Mouse (Mus musculus) neural tube, embryonic 14.5 days (tissue): ENCODE results near the gene Cep41. TPM values are rescaled to one million over a fixed set of nuclear protein-coding genes. Genes with fewer than 3 reads are reported as not detected.

Source experiments
- ATAC-seq: fragments of 200-750 bp; cut with Nextera tagmentation; 2 replicates; pipeline ENCODE4 v1.8.0; 2017; ENCODE audit warnings: low read depth, mild to moderate bottlenecking, moderate TSS enrichment, moderate library complexity
- H3K27ac ChIP-seq: fragments of 300-500 bp; sonication (generic); 2 replicates; pipeline ENCODE4 v1.5.1; 2014; ENCODE audit warnings: low read depth, mild to moderate bottlenecking, control low read depth, low read length, moderate library complexity, mixed read lengths
- H3K27me3 ChIP-seq: fragments of 300-500 bp; sonication (generic); 2 replicates; pipeline ENCODE4 v1.6.1; 2014; ENCODE audit warnings: low read length; ENCODE audit not compliant: control insufficient read depth, insufficient read depth
- H3K36me3 ChIP-seq: fragments of 300-500 bp; sonication (generic); 2 replicates; pipeline ENCODE4 v1.6.1; 2014; ENCODE audit warnings: low read length, mixed read lengths; ENCODE audit not compliant: control insufficient read depth, insufficient read depth
- H3K4me1 ChIP-seq: fragments of 300-500 bp; sonication (generic); 2 replicates; pipeline ENCODE4 v1.6.1; 2014; ENCODE audit warnings: low read length; ENCODE audit not compliant: control insufficient read depth, insufficient read depth
- H3K4me2 ChIP-seq: fragments of 300-500 bp; sonication (generic); 2 replicates; pipeline ENCODE4 v1.6.1; 2014; ENCODE audit warnings: mild to moderate bottlenecking, low read depth, low read length, control low read depth
- H3K4me3 ChIP-seq: fragments of 300-500 bp; sonication (generic); 2 replicates; pipeline ENCODE4 v1.5.1; 2014; ENCODE audit warnings: low read depth, low read length, control low read depth, mixed read lengths
- H3K9ac ChIP-seq: fragments of 300-500 bp; sonication (generic); replicated peaks from 2 replicates; pipeline ENCODE4 v1.6.1; 2014; ENCODE audit warnings: low read depth, mild to moderate bottlenecking, control low read depth, low read length, mixed read lengths
- H3K9me3 ChIP-seq: fragments of 300-500 bp; sonication (generic); 2 replicates; pipeline ENCODE4 v1.6.1; 2016; ENCODE audit warnings: low read length; ENCODE audit not compliant: control insufficient read depth
- WGBS: fragments of 180-500 bp; shearing (Covaris S2); extraction: QIAGEN DNeasy Blood & Tissue Kit; methylation state at CpG from one replicate; pipeline ENCODE4 v1.1.7; 2014; 5-methylcytosine and 5-hydroxymethylcytosine counted together
- polyA plus RNA-seq: library from polyadenylated mRNA; unstranded; fragments of >200 nt; fragmentation: Nextera tagmentation; extraction: Ambion mirVana; gene quantifications from 2 replicates; pipeline ENCODE4 v1.2.1, GENCODE M21; 2014

Gene Cep41
- polyA plus RNA-seq, 1 experiment from 2014 or later: 12.6 TPM

- ATAC-seq: no peak
- Histone ChIP-seq H3K27me3 (no peaks in the 10 kb centered on the region), H3K9me3 (peaks cover 6% of the 10 kb centered on the region), H3K9ac (peak overlapping the region; percentile 28; the same call in 1 of the 2 replicates), H3K4me3 (no peak overlapping the region), H3K27ac (peak overlapping the region; percentile 36; the same call in 1 of the 2 replicates), H3K36me3 (no peaks in the 10 kb centered on the region), H3K4me1 (peaks cover 4% of the 10 kb centered on the region; the same call in 1 of the 2 replicates), H3K4me2 (peak overlapping the region; percentile 56; the same call in 1 of the 2 replicates)
- 44% methylated on average over 22 of the region's 22 CpGs for WGBS
These were observed 41.6 kb upstream of the Cep41 start for GRCm38 (mm10) chr6:30734988-30735727.

GRCm38 (mm10) chr6:30734465-30734864 is 40.9 kb upstream of the Cep41 start:
- no peak overlapping the region for H3K4me2 ChIP-seq
- 56% methylated on average over 6 of the region's 6 CpGs for WGBS
- H3K4me3 ChIP-seq: no peak overlapping the region
- H3K27me3 ChIP-seq: no peaks in the 10 kb centered on the region
- no peaks in the 10 kb centered on the region for H3K36me3 ChIP-seq
- ATAC-seq: no peak
- H3K9me3 ChIP-seq: peaks cover 6% of the 10 kb centered on the region
- H3K9ac ChIP-seq: no peak overlapping the region
- H3K4me1 ChIP-seq: peaks cover 4% of the 10 kb centered on the region; the same call in 1 of the 2 replicates
- no peak overlapping the region for H3K27ac ChIP-seq

GRCm38 (mm10) chr6:30732571-30733130 is 39.1 kb upstream of the Cep41 start:
- no peaks in the 10 kb centered on the region for H3K27me3 ChIP-seq
- ATAC-seq: no peak
- H3K27ac ChIP-seq: no peak overlapping the region
- WGBS: 48% methylated on average over 18 of the region's 18 CpGs
- H3K4me3 ChIP-seq: no peak overlapping the region
- no peak overlapping the region for H3K9ac ChIP-seq
- no peaks in the 10 kb centered on the region for H3K36me3 ChIP-seq
- H3K9me3 ChIP-seq: no peaks in the 10 kb centered on the region
- no peak overlapping the region for H3K4me2 ChIP-seq
- H3K4me1 ChIP-seq: peaks cover 4% of the 10 kb centered on the region; the same call in 1 of the 2 replicates

- no peak; the same call in 1 of the 2 replicates for ATAC-seq
- Histone ChIP-seq H3K27me3 (no peaks in the 10 kb centered on the region), H3K4me3 (no peak overlapping the region), H3K9me3 (no peaks in the 10 kb centered on the region), H3K4me2 (no peak overlapping the region), H3K4me1 (peaks cover 4% of the 10 kb centered on the region; the same call in 1 of the 2 replicates), H3K9ac (no peak overlapping the region), H3K27ac (no peak overlapping the region), H3K36me3 (no peaks in the 10 kb centered on the region)
- 49% methylated on average over 12 of the region's 12 CpGs for WGBS
These were observed 36.9 kb upstream of the Cep41 start for GRCm38 (mm10) chr6:30730301-30730971.

- no peaks in the 10 kb centered on the region for H3K36me3 ChIP-seq
- no peaks in the 10 kb centered on the region for H3K9me3 ChIP-seq
- no peak within 1 kb of the TSS for H3K4me2 ChIP-seq
These were observed 29.8 kb upstream of the Cep41 start, which contains the start of gene Mest for GRCm38 (mm10) chr6:30723331-30723730. TSS of gene Mest (plus strand) at chr6:30723547.

GRCm38 (mm10) chr6:30722385-30723164 is 29.0 kb upstream of the Cep41 start:
- H3K4me3 ChIP-seq: no peak overlapping the region
- whole genome bisulfite sequencing: 61% methylated on average over 4 of the region's 4 CpGs
- no peaks in the 10 kb centered on the region for H3K36me3 ChIP-seq
- H3K27me3 ChIP-seq: no peaks in the 10 kb centered on the region
- no peak overlapping the region for H3K27ac ChIP-seq
- no peak overlapping the region for H3K9ac ChIP-seq
- H3K9me3 ChIP-seq: no peaks in the 10 kb centered on the region
- ATAC-seq: peak; percentile 63; the same call in 1 of the 2 replicates
- no peak overlapping the region for H3K4me2 ChIP-seq
- peaks cover 6% of the 10 kb centered on the region; the same call in 1 of the 2 replicates for H3K4me1 ChIP-seq

More at GRCm38 (mm10) chr6:30723331-30723730, 29.8 kb upstream of the Cep41 start, which contains the start of gene Mest:
- Histone ChIP-seq H3K27ac (no peak within 1 kb of the TSS), H3K4me3 (no peak within 1 kb of the TSS), H3K4me1 (peaks cover 6% of the 10 kb centered on the region; the same call in 1 of the 2 replicates), H3K9ac (no peak within 1 kb of the TSS), H3K27me3 (no peaks in the 10 kb centered on the region)
- no peak for ATAC-seq
- WGBS: 76% methylated on average over 7 of the region's 7 CpGs

GRCm38 (mm10) chr6:30716796-30717195 is 23.2 kb upstream of the Cep41 start:
- no peaks in the 10 kb centered on the region for H3K9me3 ChIP-seq
- H3K27me3 ChIP-seq: no peaks in the 10 kb centered on the region
- H3K4me1 ChIP-seq: no peaks in the 10 kb centered on the region; the same call in 1 of the 2 replicates
- no peak overlapping the region for H3K27ac ChIP-seq
- H3K9ac ChIP-seq: no peak overlapping the region
- WGBS: 84% methylated on average over 7 of the region's 7 CpGs
- no peak overlapping the region for H3K4me2 ChIP-seq
- H3K36me3 ChIP-seq: no peaks in the 10 kb centered on the region
- no peak overlapping the region for H3K4me3 ChIP-seq
- no peak for ATAC-seq

GRCm38 (mm10) chr6:30714891-30715471 is 21.4 kb upstream of the Cep41 start:
- 44% methylated on average over 5 of the region's 5 CpGs for WGBS
- Histone ChIP-seq H3K36me3 (no peaks in the 10 kb centered on the region), H3K9me3 (no peaks in the 10 kb centered on the region), H3K4me2 (no peak overlapping the region), H3K9ac (no peak overlapping the region), H3K27ac (no peak overlapping the region), H3K4me3 (no peak overlapping the region), H3K4me1 (no peaks in the 10 kb centered on the region; the same call in 1 of the 2 replicates), H3K27me3 (no peaks in the 10 kb centered on the region)
- ATAC-seq: no peak
